Mouse (Mus musculus): ENCODE measurements around the gene Mxra7.
"Not testable (repeated sequence)": the region's sequence is repeated elsewhere in the genome, so short reads cannot be mapped to it uniquely, and the experiment has no call there.

Gene Mxra7

GRCm38 (mm10) chr11:116849587-116849986 lies 21.7 kb upstream of the Mxra7 start:
- in situ Hi-C loops (cut with MboI; ENCODE audit: low pct_unique_long_range_greater_than_20kb in 1 of 2, low sequenced_read_pairs in 2 of 2, unreplicated experiment in 1 of 2), result no loop called here

GRCm38 (mm10) chr11:116848877-116849178 lies 21.0 kb upstream of the Mxra7 start:
- in situ Hi-C loops (cut with MboI; ENCODE audit: low pct_unique_long_range_greater_than_20kb in 1 of 2, low sequenced_read_pairs in 2 of 2, unreplicated experiment in 1 of 2), result not testable (repeated sequence)

GRCm38 (mm10) chr11:116848086-116848876 lies 20.4 kb upstream of the Mxra7 start:
- in situ Hi-C loops (cut with MboI; ENCODE audit: low pct_unique_long_range_greater_than_20kb in 1 of 2, low sequenced_read_pairs in 2 of 2, unreplicated experiment in 1 of 2), result no loop called here

- in situ Hi-C loops (cut with MboI; ENCODE audit: low pct_unique_long_range_greater_than_20kb in 1 of 2, low sequenced_read_pairs in 2 of 2, unreplicated experiment in 1 of 2), result no loop called here
These were observed 19.6 kb upstream of the Mxra7 start for GRCm38 (mm10) chr11:116847187-116848085.

- in situ Hi-C loops (cut with MboI; ENCODE audit: low pct_unique_long_range_greater_than_20kb in 1 of 2, low sequenced_read_pairs in 2 of 2, unreplicated experiment in 1 of 2), result no loop called here
These were observed 18.8 kb upstream of the Mxra7 start for GRCm38 (mm10) chr11:116846593-116847181.

GRCm38 (mm10) chr11:116843261-116844233 lies 15.7 kb upstream of the Mxra7 start, which contains the start of the genes Mettl23 and Jmjd6:
TSS of gene Mettl23 (plus strand) at chr11:116843278.
TSS of gene Jmjd6 (minus strand) at chr11:116843449.
- in situ Hi-C loops (cut with MboI; ENCODE audit: low pct_unique_long_range_greater_than_20kb in 1 of 2, low sequenced_read_pairs in 2 of 2, unreplicated experiment in 1 of 2), result no loop called here

- in situ Hi-C loops (cut with MboI; ENCODE audit: low pct_unique_long_range_greater_than_20kb in 1 of 2, low sequenced_read_pairs in 2 of 2, unreplicated experiment in 1 of 2), result no loop called here
These were observed 14.8 kb upstream of the Mxra7 start for GRCm38 (mm10) chr11:116842531-116843260.

- in situ Hi-C loops (cut with MboI; ENCODE audit: low pct_unique_long_range_greater_than_20kb in 1 of 2, low sequenced_read_pairs in 2 of 2, unreplicated experiment in 1 of 2), result no loop called here
These were observed 12.9 kb upstream of the Mxra7 start for GRCm38 (mm10) chr11:116840748-116841147.

- in situ Hi-C loops (cut with MboI; ENCODE audit: low pct_unique_long_range_greater_than_20kb in 1 of 2, low sequenced_read_pairs in 2 of 2, unreplicated experiment in 1 of 2), result no loop called here
These were observed 11.8 kb upstream of the Mxra7 start for GRCm38 (mm10) chr11:116839601-116840000.

GRCm38 (mm10) chr11:116838936-116839335 lies 11.1 kb upstream of the Mxra7 start:
- in situ Hi-C loops (cut with MboI; ENCODE audit: low pct_unique_long_range_greater_than_20kb in 1 of 2, low sequenced_read_pairs in 2 of 2, unreplicated experiment in 1 of 2), result no loop called here

GRCm38 (mm10) chr11:116837441-116837840 lies 9.6 kb upstream of the Mxra7 start:
- in situ Hi-C loops (cut with MboI; ENCODE audit: low pct_unique_long_range_greater_than_20kb in 1 of 2, low sequenced_read_pairs in 2 of 2, unreplicated experiment in 1 of 2), result no loop called here

- in situ Hi-C loops (cut with MboI; ENCODE audit: low pct_unique_long_range_greater_than_20kb in 1 of 2, low sequenced_read_pairs in 2 of 2, unreplicated experiment in 1 of 2), result no loop called here
These were observed 8.4 kb upstream of the Mxra7 start for GRCm38 (mm10) chr11:116836283-116836682.

GRCm38 (mm10) chr11:116834954-116835353 lies 7.1 kb upstream of the Mxra7 start:
- in situ Hi-C loops (cut with MboI; ENCODE audit: low pct_unique_long_range_greater_than_20kb in 1 of 2, low sequenced_read_pairs in 2 of 2, unreplicated experiment in 1 of 2), result no loop called here

GRCm38 (mm10) chr11:116832172-116832685 lies 4.4 kb upstream of the Mxra7 start:
- in situ Hi-C loops (cut with MboI; ENCODE audit: low pct_unique_long_range_greater_than_20kb in 1 of 2, low sequenced_read_pairs in 2 of 2, unreplicated experiment in 1 of 2), result no loop called here

- in situ Hi-C loops (cut with MboI; ENCODE audit: low pct_unique_long_range_greater_than_20kb in 1 of 2, low sequenced_read_pairs in 2 of 2, unreplicated experiment in 1 of 2), result no loop called here
These were observed 1.0 kb downstream of the Mxra7 start for GRCm38 (mm10) chr11:116826550-116827504.

- in situ Hi-C loops (cut with MboI; ENCODE audit: low pct_unique_long_range_greater_than_20kb in 1 of 2, low sequenced_read_pairs in 2 of 2, unreplicated experiment in 1 of 2), result no loop called here
These were observed 2.6 kb downstream of the Mxra7 start for GRCm38 (mm10) chr11:116825230-116825629.

All from mouse embryonic stem cell (cell line).